Mouse (Mus musculus): ENCODE measurements at regions not wholly inside any gene's neighbourhood (a gene's known extent, or its start where the extent isn't known, plus 50 kb on each side); places are given as distances from the start of the nearest gene placed in this dataset.

DNA sequence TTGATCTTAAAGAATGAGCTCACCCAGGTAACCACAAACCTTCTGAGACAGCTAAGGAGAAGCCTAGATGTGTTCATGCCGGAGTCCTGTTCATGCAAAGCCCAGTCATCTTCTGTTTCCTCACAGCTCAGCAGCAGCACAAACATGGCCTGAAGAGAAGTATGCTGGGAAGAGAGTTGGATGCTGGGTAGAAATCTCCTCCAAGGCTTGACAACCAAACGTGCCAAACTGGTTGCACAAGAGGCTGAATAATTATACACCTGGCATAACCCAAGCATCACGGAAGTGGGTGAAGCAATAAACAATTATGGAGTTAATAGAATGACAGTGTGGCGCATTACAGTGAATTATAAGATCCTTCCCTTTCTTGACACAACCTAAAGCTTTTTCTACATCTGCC lies 404.0 kb upstream of the Acvr2a start:
- ATAC-seq (ENCODE audit: low FRiP score, low TSS enrichment) (no peak), DNase-seq (ENCODE audit: low spot score) (no peak)
- 70% methylated on average over 4 of the region's 4 CpGs for WGBS
- Histone ChIP-seq H3K27me3 (ENCODE audit: control insufficient read depth, insufficient read depth, low read length) (no peaks in the 10 kb centered on the region), H3K4me3 (ENCODE audit: low read depth, low read length) (no peak overlapping the region), H3K9me3 (ENCODE audit: control insufficient read depth, low read length) (no peaks in the 10 kb centered on the region), H3K9ac (ENCODE audit: low read length) (no peak overlapping the region), H3K27ac (replicated peaks) (0 out of 2 replicates have a peak overlapping the region, but pooled peaks have one; percentile 24), H3K4me2 (replicated peaks; ENCODE audit: low read depth) (no peak overlapping the region), H3K36me3 (ENCODE audit: control insufficient read depth, insufficient read depth, low read length) (no peaks in the 10 kb centered on the region), H3K4me1 (replicated peaks; ENCODE audit: control insufficient read depth, insufficient read depth) (no peaks in the 10 kb centered on the region)
- TF ChIP-seq EP300 (optimal IDR thresholded peaks at IDR 0.05) = no peak
- no peak for TF ChIP-seq CTCF (IDR thresholded peaks at IDR 0.05; ENCODE audit: low read depth)

DNA sequence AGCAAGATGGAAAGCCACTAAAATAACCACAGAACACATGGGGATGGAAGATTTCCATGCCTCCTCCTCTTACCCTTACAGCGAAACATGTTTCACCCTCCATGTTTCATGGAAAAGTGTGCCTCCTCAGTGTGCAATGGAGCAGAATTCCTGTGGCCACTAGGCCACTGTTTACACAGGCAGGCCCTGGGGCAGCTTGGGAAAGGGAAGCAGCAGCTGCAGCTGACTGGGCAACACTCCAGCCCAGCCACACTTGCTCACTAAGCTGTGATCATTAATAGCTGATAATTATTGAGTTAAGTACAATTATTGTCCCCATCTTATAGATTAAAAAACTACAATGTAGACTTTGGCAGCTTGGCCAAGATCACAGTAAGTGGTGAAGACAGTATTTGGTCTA lies 402.5 kb upstream of the Acvr2a start:
- no peak for ATAC-seq (ENCODE audit: low FRiP score, low TSS enrichment)
- WGBS = 96% methylated on average over 1 of the region's 1 CpGs

DNA sequence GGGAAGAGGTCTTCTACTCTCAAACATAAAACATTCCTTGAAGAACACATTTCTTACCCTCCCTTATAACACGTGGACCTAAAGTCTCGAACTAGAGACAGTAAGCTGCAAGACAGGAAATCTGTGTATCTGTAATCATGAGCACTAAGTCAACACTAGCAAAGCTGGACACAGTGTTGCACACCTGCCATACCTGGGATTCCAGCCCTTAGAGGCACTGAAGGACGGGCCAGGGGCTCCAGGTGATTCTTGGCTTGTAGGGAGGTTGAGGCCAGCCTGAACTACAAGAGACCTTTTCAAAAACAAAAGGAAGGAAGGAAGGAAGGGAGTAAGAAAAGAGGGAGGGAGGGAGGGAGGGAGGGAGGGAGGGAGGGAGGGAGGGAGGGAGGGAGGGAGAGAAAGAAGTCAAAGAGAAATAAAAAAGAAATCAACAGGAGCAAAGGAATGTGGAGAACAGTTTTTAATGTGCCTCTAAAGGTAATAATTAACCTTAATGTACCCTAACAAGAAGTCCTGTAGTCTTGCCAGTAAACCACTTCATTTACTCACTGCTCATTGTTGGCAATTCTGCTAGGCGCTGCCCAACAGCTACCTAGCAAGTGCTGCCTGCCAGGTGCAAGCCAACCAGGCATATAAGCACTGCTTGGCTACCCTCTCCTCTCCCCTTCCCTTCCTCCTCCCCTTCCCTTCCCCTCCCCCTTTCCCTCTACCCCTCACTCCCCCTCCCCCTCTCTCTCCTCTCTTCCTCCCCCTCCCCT lies 401.0 kb upstream of the Acvr2a start:
- Histone ChIP-seq H3K36me3 (ENCODE audit: control insufficient read depth, insufficient read depth, low read length) (no peaks in the 10 kb centered on the region), H3K9ac (ENCODE audit: low read length) (no peak overlapping the region), H3K4me3 (ENCODE audit: low read depth, low read length) (no peak overlapping the region), H3K4me1 (replicated peaks; ENCODE audit: control insufficient read depth, insufficient read depth) (no peaks in the 10 kb centered on the region), H3K27ac (replicated peaks) (no peak overlapping the region), H3K9me3 (ENCODE audit: control insufficient read depth, low read length) (no peaks in the 10 kb centered on the region), H3K27me3 (ENCODE audit: control insufficient read depth, insufficient read depth, low read length) (no peaks in the 10 kb centered on the region), H3K4me2 (replicated peaks; ENCODE audit: low read depth) (no peak overlapping the region)
- ATAC-seq (ENCODE audit: low FRiP score, low TSS enrichment) (peak; percentile 82), DNase-seq (ENCODE audit: low spot score) (peak; percentile 53)
- 52% methylated on average over 4 of the region's 4 CpGs for WGBS
- TF ChIP-seq CTCF (IDR thresholded peaks at IDR 0.05; ENCODE audit: low read depth) (no peak), EP300 (optimal IDR thresholded peaks at IDR 0.05) (no peak)

More for the DNA sequence above, 402.5 kb upstream of the Acvr2a start:
- TF ChIP-seq EP300 (optimal IDR thresholded peaks at IDR 0.05) (no peak), CTCF (IDR thresholded peaks at IDR 0.05; ENCODE audit: low read depth) (no peak)
- Histone ChIP-seq H3K4me2 (replicated peaks; ENCODE audit: low read depth) (no peak overlapping the region), H3K9ac (ENCODE audit: low read length) (no peak overlapping the region), H3K4me3 (ENCODE audit: low read depth, low read length) (no peak overlapping the region), H3K27me3 (ENCODE audit: control insufficient read depth, insufficient read depth, low read length) (no peaks in the 10 kb centered on the region), H3K9me3 (ENCODE audit: control insufficient read depth, low read length) (no peaks in the 10 kb centered on the region), H3K4me1 (replicated peaks; ENCODE audit: control insufficient read depth, insufficient read depth) (no peaks in the 10 kb centered on the region), H3K27ac (replicated peaks) (no peak overlapping the region), H3K36me3 (ENCODE audit: control insufficient read depth, insufficient read depth, low read length) (no peaks in the 10 kb centered on the region)
- no peak for DNase-seq (ENCODE audit: low spot score)

GRCm38 (mm10) chr2:48414596-48415481 lies 399.1 kb upstream of the Acvr2a start:
- Histone ChIP-seq H3K9ac (ENCODE audit: low read length) (no peak overlapping the region), H3K27me3 (ENCODE audit: control insufficient read depth, insufficient read depth, low read length) (no peaks in the 10 kb centered on the region), H3K4me2 (replicated peaks; ENCODE audit: low read depth) (no peak overlapping the region), H3K27ac (replicated peaks) (no peak overlapping the region), H3K9me3 (ENCODE audit: control insufficient read depth, low read length) (no peaks in the 10 kb centered on the region), H3K4me1 (replicated peaks; ENCODE audit: control insufficient read depth, insufficient read depth) (no peaks in the 10 kb centered on the region), H3K4me3 (ENCODE audit: low read depth, low read length) (no peak overlapping the region), H3K36me3 (ENCODE audit: control insufficient read depth, insufficient read depth, low read length) (no peaks in the 10 kb centered on the region)
- DNase-seq (ENCODE audit: low spot score) (no peak), ATAC-seq (ENCODE audit: low FRiP score, low TSS enrichment) (no peak)
- TF ChIP-seq CTCF (IDR thresholded peaks at IDR 0.05; ENCODE audit: low read depth) (no peak), EP300 (optimal IDR thresholded peaks at IDR 0.05) (no peak)
- 56% methylated on average over 10 of the region's 10 CpGs for WGBS

GRCm38 (mm10) chr2:48416207-48416750 lies 397.6 kb upstream of the Acvr2a start:
- no peaks in the 10 kb centered on the region for H3K36me3 ChIP-seq (ENCODE audit: control insufficient read depth, insufficient read depth, low read length)
- no peaks in the 10 kb centered on the region for H3K27me3 ChIP-seq (ENCODE audit: control insufficient read depth, insufficient read depth, low read length)
- no peaks in the 10 kb centered on the region for H3K4me1 ChIP-seq (replicated peaks; ENCODE audit: control insufficient read depth, insufficient read depth)
- H3K4me3 ChIP-seq (ENCODE audit: low read depth, low read length) = no peak overlapping the region
- TF ChIP-seq EP300 (optimal IDR thresholded peaks at IDR 0.05) (no peak), CTCF (IDR thresholded peaks at IDR 0.05; ENCODE audit: low read depth) (no peak)
- no peak overlapping the region for H3K9ac ChIP-seq (ENCODE audit: low read length)
- no peak overlapping the region for H3K4me2 ChIP-seq (replicated peaks; ENCODE audit: low read depth)
- H3K27ac ChIP-seq (replicated peaks) = no peak overlapping the region
- 77% methylated on average over 3 of the region's 3 CpGs for WGBS
- ATAC-seq (ENCODE audit: low FRiP score, low TSS enrichment) (no peak), DNase-seq (ENCODE audit: low spot score) (no peak)
- H3K9me3 ChIP-seq (ENCODE audit: control insufficient read depth, low read length) = no peaks in the 10 kb centered on the region
